Mouse (Mus musculus): ENCODE results near the gene Nacc1. TPM values are rescaled to one million over a fixed set of nuclear protein-coding genes. Genes with fewer than 3 reads are reported as not detected.

The Nacc1 gene
- total RNA-seq, 2 experiments from 2014 or later = 91.8 to 93.9 TPM

GRCm38 (mm10) chr8:84725246-84725940, 37.7 kb upstream of the Nacc1 start:
- TF ChIP-seq CTCF (conservative IDR thresholded peaks at IDR 0.05) = no peak
- H3K27ac ChIP-seq = peak overlapping the region; percentile 93

GRCm38 (mm10) chr8:84724683-84725082, 37.0 kb upstream of the Nacc1 start:
- no peak for TF ChIP-seq CTCF (conservative IDR thresholded peaks at IDR 0.05)
- no peak for DNase-seq (ENCODE audit: low spot score in 2 of 2)
- peak overlapping the region; percentile 93 for H3K27ac ChIP-seq
- no peak overlapping the region for H3K4me3 ChIP-seq

More at GRCm38 (mm10) chr8:84725246-84725940, 37.7 kb upstream of the Nacc1 start:
- no peak overlapping the region for H3K4me3 ChIP-seq
- DNase-seq (ENCODE audit: low spot score in 2 of 2) = no peak

GRCm38 (mm10) chr8:84723571-84723900, 35.9 kb upstream of the Nacc1 start:
- TF ChIP-seq CTCF (conservative IDR thresholded peaks at IDR 0.05) = no peak
- Histone ChIP-seq H3K4me3 (no peak overlapping the region), H3K27ac (peak overlapping the region; percentile 93)
- DNase-seq (ENCODE audit: low spot score in 2 of 2) = no peak

- peak within 1 kb of the TSS; percentile 93 for H3K27ac ChIP-seq
- peak; percentile 66 to 69 for DNase-seq (ENCODE audit: low spot score in 2 of 2)
- H3K4me3 ChIP-seq = no peak within 1 kb of the TSS; the same call in 1 of the 2 replicates
- TF ChIP-seq CTCF (conservative IDR thresholded peaks at IDR 0.05) = peak; percentile 24; the same call in 1 of the 2 replicates
Measured at GRCm38 (mm10) chr8:84722850-84723570, 35.3 kb upstream of the Nacc1 start, which contains the start of gene G430095P16Rik. G430095P16Rik (plus strand) TSS chr8:84723007.

GRCm38 (mm10) chr8:84722530-84722849, 34.8 kb upstream of the Nacc1 start:
- peak overlapping the region; percentile 93 for H3K27ac ChIP-seq
- DNase-seq (ENCODE audit: low spot score in 2 of 2) = no peak
- no peak overlapping the region; the same call in 1 of the 2 replicates for H3K4me3 ChIP-seq
- no peak for TF ChIP-seq CTCF (conservative IDR thresholded peaks at IDR 0.05)

- no peak for DNase-seq (ENCODE audit: low spot score in 2 of 2)
- TF ChIP-seq CTCF (conservative IDR thresholded peaks at IDR 0.05) = no peak
- peak overlapping the region; percentile 93 for H3K27ac ChIP-seq
- no peak overlapping the region for H3K4me3 ChIP-seq
Measured at GRCm38 (mm10) chr8:84718959-84719690, 31.5 kb upstream of the Nacc1 start.

- Histone ChIP-seq H3K27ac (peak overlapping the region; percentile 93), H3K4me3 (no peak overlapping the region)
- DNase-seq (ENCODE audit: low spot score in 2 of 2) = no peak
- TF ChIP-seq CTCF (conservative IDR thresholded peaks at IDR 0.05) = no peak
Measured at GRCm38 (mm10) chr8:84718476-84718875, 30.8 kb upstream of the Nacc1 start.

GRCm38 (mm10) chr8:84716790-84717189, 29.1 kb upstream of the Nacc1 start:
- no peak overlapping the region for H3K4me3 ChIP-seq
- no peak for TF ChIP-seq CTCF (conservative IDR thresholded peaks at IDR 0.05)
- peak overlapping the region; percentile 32 for H3K27ac ChIP-seq
- DNase-seq (ENCODE audit: low spot score in 2 of 2) = no peak

- Histone ChIP-seq H3K4me3 (no peak overlapping the region), H3K27ac (peak overlapping the region; percentile 85)
- TF ChIP-seq CTCF (conservative IDR thresholded peaks at IDR 0.05) = no peak
- no peak for DNase-seq (ENCODE audit: low spot score in 2 of 2)
Measured at GRCm38 (mm10) chr8:84715893-84716468, 28.3 kb upstream of the Nacc1 start.

- peak overlapping the region; percentile 85 for H3K27ac ChIP-seq
- TF ChIP-seq CTCF (conservative IDR thresholded peaks at IDR 0.05) = no peak
- no peak for DNase-seq (ENCODE audit: low spot score in 2 of 2)
- H3K4me3 ChIP-seq = no peak overlapping the region
Measured at GRCm38 (mm10) chr8:84714161-84714560, 26.5 kb upstream of the Nacc1 start.

GRCm38 (mm10) chr8:84713381-84713780, 25.7 kb upstream of the Nacc1 start:
- no peak for TF ChIP-seq CTCF (conservative IDR thresholded peaks at IDR 0.05)
- no peak for DNase-seq (ENCODE audit: low spot score in 2 of 2)
- Histone ChIP-seq H3K27ac (peak overlapping the region; percentile 85), H3K4me3 (no peak overlapping the region)

- H3K4me3 ChIP-seq = no peak overlapping the region
- TF ChIP-seq CTCF (conservative IDR thresholded peaks at IDR 0.05) = no peak
- no peak for DNase-seq (ENCODE audit: low spot score in 2 of 2)
- peak overlapping the region; percentile 85 for H3K27ac ChIP-seq
Measured at GRCm38 (mm10) chr8:84712759-84713120, 25.1 kb upstream of the Nacc1 start.
